Mouse (Mus musculus): ENCODE measurements around the gene Nkx6-2. TPM values are rescaled to one million over a fixed set of nuclear protein-coding genes. Genes with fewer than 3 reads are reported as not detected.

Nkx6-2 gene
- total and polyA plus RNA-seq, 2 experiments: not detected

- TF ChIP-seq CTCF (IDR thresholded peaks at IDR 0.05; ENCODE audit: low read depth, low read length): no peak
- Histone ChIP-seq H3K79me2 (ENCODE audit: control insufficient read depth, insufficient read depth, low read length) (no peaks in the 10 kb centered on the region), H3K27ac (replicated peaks; ENCODE audit: insufficient read depth, low read depth, low read length) (no peak overlapping the region), H3K4me1 (ENCODE audit: control insufficient read depth, insufficient read depth, low read length) (no peaks in the 10 kb centered on the region), H3K9ac (ENCODE audit: low read depth, low read length) (no peak overlapping the region), H3K27me3 (ENCODE audit: control insufficient read depth, insufficient read depth, low read length) (peaks cover 2% of the 10 kb centered on the region; the same call in 1 of the 2 replicates), H3K36me3 (ENCODE audit: control insufficient read depth, insufficient read depth, low read length) (no peaks in the 10 kb centered on the region), H3K4me3 (ENCODE audit: insufficient read depth, low read depth, low read length) (no peak overlapping the region)
- WGBS: 62% methylated on average over 6 of the region's 6 CpGs
- DNase-seq (ENCODE audit: extremely low read depth, low read depth, low spot score): no peak
Measured at GRCm38 (mm10) chr7:139595862-139596261, 13.3 kb upstream of the Nkx6-2 start.

GRCm38 (mm10) chr7:139595311-139595710 lies 12.7 kb upstream of the Nkx6-2 start:
- Histone ChIP-seq H3K4me3 (ENCODE audit: insufficient read depth, low read depth, low read length) (no peak overlapping the region), H3K27me3 (ENCODE audit: control insufficient read depth, insufficient read depth, low read length) (0 out of 2 replicates have a peak, but pooled peaks cover 1% of the 10 kb centered on the region), H3K4me1 (ENCODE audit: control insufficient read depth, insufficient read depth, low read length) (no peaks in the 10 kb centered on the region), H3K79me2 (ENCODE audit: control insufficient read depth, insufficient read depth, low read length) (no peaks in the 10 kb centered on the region), H3K36me3 (ENCODE audit: control insufficient read depth, insufficient read depth, low read length) (no peaks in the 10 kb centered on the region), H3K9ac (ENCODE audit: low read depth, low read length) (no peak overlapping the region), H3K27ac (replicated peaks; ENCODE audit: insufficient read depth, low read depth, low read length) (no peak overlapping the region)
- no peak for TF ChIP-seq POLR2A (IDR thresholded peaks at IDR 0.05; ENCODE audit: extremely low read depth, insufficient read depth, low read length)
- TF ChIP-seq CTCF (IDR thresholded peaks at IDR 0.05; ENCODE audit: low read depth, low read length): no peak
- WGBS: 66% methylated on average over 6 of the region's 6 CpGs
- DNase-seq (ENCODE audit: extremely low read depth, low read depth, low spot score): no peak

- no peaks in the 10 kb centered on the region for H3K4me1 ChIP-seq (ENCODE audit: control insufficient read depth, insufficient read depth, low read length)
- no peak overlapping the region for H3K4me3 ChIP-seq (ENCODE audit: insufficient read depth, low read depth, low read length)
- TF ChIP-seq CTCF (IDR thresholded peaks at IDR 0.05; ENCODE audit: low read depth, low read length) (no peak), POLR2A (IDR thresholded peaks at IDR 0.05; ENCODE audit: extremely low read depth, insufficient read depth, low read length) (no peak)
- no peaks in the 10 kb centered on the region for H3K36me3 ChIP-seq (ENCODE audit: control insufficient read depth, insufficient read depth, low read length)
- H3K27me3 ChIP-seq (ENCODE audit: control insufficient read depth, insufficient read depth, low read length): no peaks in the 10 kb centered on the region
- H3K79me2 ChIP-seq (ENCODE audit: control insufficient read depth, insufficient read depth, low read length): no peaks in the 10 kb centered on the region
- no peak for DNase-seq (ENCODE audit: extremely low read depth, low read depth, low spot score)
- H3K9ac ChIP-seq (ENCODE audit: low read depth, low read length): no peak overlapping the region
- WGBS: 84% methylated on average over 5 of the region's 5 CpGs
- no peak overlapping the region for H3K27ac ChIP-seq (replicated peaks; ENCODE audit: insufficient read depth, low read depth, low read length)
Measured at GRCm38 (mm10) chr7:139591311-139591710, 8.7 kb upstream of the Nkx6-2 start.

GRCm38 (mm10) chr7:139590302-139590701 lies 7.7 kb upstream of the Nkx6-2 start:
- no peak overlapping the region for H3K9ac ChIP-seq (ENCODE audit: low read depth, low read length)
- DNase-seq (ENCODE audit: extremely low read depth, low read depth, low spot score): peak; percentile 13
- H3K4me1 ChIP-seq (ENCODE audit: control insufficient read depth, insufficient read depth, low read length): no peaks in the 10 kb centered on the region
- no peaks in the 10 kb centered on the region for H3K36me3 ChIP-seq (ENCODE audit: control insufficient read depth, insufficient read depth, low read length)
- H3K27ac ChIP-seq (replicated peaks; ENCODE audit: insufficient read depth, low read depth, low read length): no peak overlapping the region
- no peaks in the 10 kb centered on the region for H3K79me2 ChIP-seq (ENCODE audit: control insufficient read depth, insufficient read depth, low read length)
- H3K27me3 ChIP-seq (ENCODE audit: control insufficient read depth, insufficient read depth, low read length): peaks cover 2% of the 10 kb centered on the region; the same call in 1 of the 2 replicates
- no peak overlapping the region for H3K4me3 ChIP-seq (ENCODE audit: insufficient read depth, low read depth, low read length)
- WGBS: 31% methylated on average over 3 of the region's 3 CpGs
- TF ChIP-seq CTCF (IDR thresholded peaks at IDR 0.05; ENCODE audit: low read depth, low read length) (peak; percentile 83), POLR2A (IDR thresholded peaks at IDR 0.05; ENCODE audit: extremely low read depth, insufficient read depth, low read length) (no peak)

- peaks cover 13% of the 10 kb centered on the region; the same call in 1 of the 2 replicates for H3K27me3 ChIP-seq (ENCODE audit: control insufficient read depth, insufficient read depth, low read length)
- WGBS: 43% methylated on average over 7 of the region's 7 CpGs
Measured at GRCm38 (mm10) chr7:139587919-139588318, 5.3 kb upstream of the Nkx6-2 start.

GRCm38 (mm10) chr7:139585183-139585821 lies 2.7 kb upstream of the Nkx6-2 start:
- H3K36me3 ChIP-seq (ENCODE audit: control insufficient read depth, insufficient read depth, low read length): no peaks in the 10 kb centered on the region
- H3K9ac ChIP-seq (ENCODE audit: low read depth, low read length): no peak overlapping the region
- H3K27me3 ChIP-seq (ENCODE audit: control insufficient read depth, insufficient read depth, low read length): peaks cover 29% of the 10 kb centered on the region
- H3K4me1 ChIP-seq (ENCODE audit: control insufficient read depth, insufficient read depth, low read length): no peaks in the 10 kb centered on the region; the same call in 1 of the 2 replicates
- DNase-seq (ENCODE audit: extremely low read depth, low read depth, low spot score): no peak
- H3K79me2 ChIP-seq (ENCODE audit: control insufficient read depth, insufficient read depth, low read length): no peaks in the 10 kb centered on the region
- H3K27ac ChIP-seq (replicated peaks; ENCODE audit: insufficient read depth, low read depth, low read length): no peak overlapping the region
- H3K4me3 ChIP-seq (ENCODE audit: insufficient read depth, low read depth, low read length): no peak overlapping the region
- 7% methylated on average over 29 of the region's 29 CpGs for WGBS
- TF ChIP-seq POLR2A (IDR thresholded peaks at IDR 0.05; ENCODE audit: extremely low read depth, insufficient read depth, low read length) (no peak), CTCF (IDR thresholded peaks at IDR 0.05; ENCODE audit: low read depth, low read length) (no peak)

More at GRCm38 (mm10) chr7:139587919-139588318, 5.3 kb upstream of the Nkx6-2 start:
- TF ChIP-seq CTCF (IDR thresholded peaks at IDR 0.05; ENCODE audit: low read depth, low read length) (no peak), POLR2A (IDR thresholded peaks at IDR 0.05; ENCODE audit: extremely low read depth, insufficient read depth, low read length) (no peak)
- no peak overlapping the region for H3K9ac ChIP-seq (ENCODE audit: low read depth, low read length)
- DNase-seq (ENCODE audit: extremely low read depth, low read depth, low spot score): no peak
- no peak overlapping the region for H3K27ac ChIP-seq (replicated peaks; ENCODE audit: insufficient read depth, low read depth, low read length)
- no peak overlapping the region for H3K4me3 ChIP-seq (ENCODE audit: insufficient read depth, low read depth, low read length)
- no peaks in the 10 kb centered on the region for H3K79me2 ChIP-seq (ENCODE audit: control insufficient read depth, insufficient read depth, low read length)
- H3K36me3 ChIP-seq (ENCODE audit: control insufficient read depth, insufficient read depth, low read length): no peaks in the 10 kb centered on the region
- H3K4me1 ChIP-seq (ENCODE audit: control insufficient read depth, insufficient read depth, low read length): no peaks in the 10 kb centered on the region

Measured in liver, adult 2 months (tissue).